Mouse (Mus musculus) midbrain, embryonic 15.5 days (tissue): ENCODE results near the gene Rflna. TPM values are rescaled to one million over a fixed set of nuclear protein-coding genes. Genes with fewer than 3 reads are reported as not detected.

Experiments used
- ATAC-seq: fragments of 200-750 bp; cut with Nextera tagmentation; replicated peaks from 2 replicates; pipeline ENCODE4 v1.8.0; 2017; ENCODE audit warnings: moderate TSS enrichment
- H3K27ac ChIP-seq: fragments of 300-500 bp; sonication (generic); 2 replicates; pipeline ENCODE4 v1.5.1; 2015; ENCODE audit warnings: mild to moderate bottlenecking, inconsistent platforms
- H3K27me3 ChIP-seq: fragments of 300-500 bp; sonication (generic); replicated peaks from 2 replicates; pipeline ENCODE4 v1.6.1; 2015; ENCODE audit warnings: inconsistent platforms
- H3K36me3 ChIP-seq: fragments of 300-500 bp; sonication (generic); replicated peaks from 2 replicates; pipeline ENCODE4 v1.6.1; 2015; ENCODE audit warnings: inconsistent platforms
- H3K4me1 ChIP-seq: fragments of 300-500 bp; sonication (generic); 2 replicates; pipeline ENCODE4 v1.6.1; 2015; ENCODE audit warnings: inconsistent platforms
- H3K4me2 ChIP-seq: fragments of 300-500 bp; sonication (generic); 2 replicates; pipeline ENCODE4 v1.6.1; 2015; ENCODE audit warnings: inconsistent platforms, mild to moderate bottlenecking, moderate library complexity
- H3K4me3 ChIP-seq: fragments of 300-500 bp; sonication (generic); 2 replicates; pipeline ENCODE4 v1.5.1; 2015; ENCODE audit warnings: mild to moderate bottlenecking, inconsistent platforms
- H3K9ac ChIP-seq: fragments of 300-500 bp; sonication (generic); 2 replicates; pipeline ENCODE4 v1.6.1; 2015; ENCODE audit warnings: mild to moderate bottlenecking, inconsistent platforms
- H3K9me3 ChIP-seq: fragments of 300-500 bp; sonication (generic); 2 replicates; pipeline ENCODE4 v1.6.1; 2016; ENCODE audit warnings: inconsistent platforms
- WGBS: fragments of 180-500 bp; shearing (Covaris S2); methylation state at CpG from one replicate; pipeline ENCODE4 v1.1.7; 2015; ENCODE audit warnings: mixed read lengths; 5-methylcytosine and 5-hydroxymethylcytosine counted together
- polyA plus RNA-seq: library from polyadenylated mRNA; unstranded; fragments of >200 nt; fragmentation: Nextera tagmentation; extraction: Ambion mirVana; gene quantifications from 2 replicates; pipeline ENCODE4 v1.2.1, GENCODE M21; 2015

Gene Rflna
- polyA plus RNA-seq, 1 experiment from 2014 or later = 6.7 TPM

DNA sequence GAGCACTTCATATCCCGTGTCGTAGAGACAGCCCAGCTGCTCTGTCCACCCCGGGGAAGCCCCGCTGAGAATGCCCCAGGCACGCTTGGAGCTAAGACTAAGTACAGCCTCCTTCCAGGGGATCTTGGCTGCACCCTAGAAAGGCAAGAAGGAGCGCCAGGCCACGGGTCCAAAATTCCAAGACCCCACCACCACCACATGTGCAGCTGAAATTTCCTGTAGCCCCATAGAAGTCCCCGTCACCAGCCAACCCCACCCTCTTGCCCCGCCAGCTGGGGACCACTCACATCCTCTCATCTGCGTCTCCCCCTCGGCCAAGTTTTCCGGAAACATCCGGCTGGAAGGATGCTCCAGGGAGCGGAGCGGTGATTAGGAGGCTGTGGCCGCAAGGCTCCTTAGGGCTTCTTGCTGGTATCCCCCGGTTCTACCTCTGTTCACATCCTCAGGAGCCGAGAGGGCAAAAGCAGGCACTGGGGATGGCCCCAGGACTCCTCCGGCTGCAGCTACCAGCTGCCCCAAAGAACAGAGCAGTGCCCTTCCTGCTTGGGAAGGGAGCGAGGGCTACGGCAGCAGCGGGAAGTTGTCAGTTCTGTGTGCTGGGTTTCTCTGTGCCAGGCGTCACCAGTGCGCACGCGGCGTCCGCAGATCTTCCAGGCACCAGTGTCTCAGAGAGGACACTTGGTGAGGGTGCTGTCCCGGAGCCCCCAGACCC is 54.7 kb downstream of the Rflna start:
- H3K9ac ChIP-seq = peak overlapping the region; percentile 42
- H3K27me3 ChIP-seq = no peaks in the 10 kb centered on the region
- peak overlapping the region; percentile 62 for H3K4me2 ChIP-seq
- H3K27ac ChIP-seq = peak overlapping the region; percentile 70
- no peaks in the 10 kb centered on the region for H3K36me3 ChIP-seq
- peaks cover 49% of the 10 kb centered on the region for H3K4me1 ChIP-seq
- peak overlapping the region; percentile 31 for H3K4me3 ChIP-seq
- ATAC-seq = peak; percentile 25; the same call in 1 of the 2 replicates
- H3K9me3 ChIP-seq = no peaks in the 10 kb centered on the region
- WGBS = 13% methylated on average over 29 of the region's 29 CpGs

GRCm38 (mm10) chr5:125058267-125058668 is 55.2 kb downstream of the Rflna start:
- peak overlapping the region; percentile 31 for H3K4me3 ChIP-seq
- ATAC-seq = peak; percentile 50; the same call in 1 of the 2 replicates
- H3K9ac ChIP-seq = peak overlapping the region; percentile 42
- H3K9me3 ChIP-seq = no peaks in the 10 kb centered on the region
- H3K36me3 ChIP-seq = no peaks in the 10 kb centered on the region
- peak overlapping the region; percentile 62 for H3K4me2 ChIP-seq
- peak overlapping the region; percentile 70 for H3K27ac ChIP-seq
- 2% methylated on average over 23 of the region's 29 CpGs for WGBS
- H3K27me3 ChIP-seq = no peaks in the 10 kb centered on the region
- peaks cover 51% of the 10 kb centered on the region for H3K4me1 ChIP-seq

Other genes with a start within 250 kb of the Rflna start
- gene Ccdc92, start 140.8 kb upstream of the Rflna start, polyA plus RNA-seq = 43.6 TPM in 2 replicates
- 117 and 126 TPM in 2 replicates for gene Zfp664, start 140.5 kb upstream of the Rflna start, polyA plus RNA-seq
- gene Ncor2, start 176.0 kb downstream of the Rflna start, polyA plus RNA-seq = 25.6 and 27.6 TPM in 2 replicates